Mouse (Mus musculus) midbrain, postnatal 0 days (tissue): ENCODE data around the gene Cd27. TPM values are rescaled to one million over a fixed set of nuclear protein-coding genes. Genes with fewer than 3 reads are reported as not detected.

Experiments used
- ATAC-seq: fragments of 200-750 bp; cut with Nextera tagmentation; 2 replicates; pipeline ENCODE4 v1.8.0; 2017; ENCODE audit warnings: moderate number of reproducible peaks, mild to moderate bottlenecking, moderate TSS enrichment, moderate library complexity; ENCODE audit not compliant: low FRiP score
- DNase-seq: peaks from one replicate; pipeline ENCODE4 v3.0.0-alpha.2; 2015; ENCODE audit warnings: low spot score
- H3K27ac ChIP-seq: fragments of 300-500 bp; sonication (generic); 2 replicates; pipeline ENCODE4 v1.5.1; 2014; ENCODE audit warnings: low read depth, mild to moderate bottlenecking, low read length, mixed read lengths
- H3K27me3 ChIP-seq: fragments of 300-500 bp; sonication (generic); 2 replicates; pipeline ENCODE4 v1.6.1; 2014; ENCODE audit warnings: low read length, control low read depth, mixed read lengths; ENCODE audit not compliant: insufficient read depth
- H3K36me3 ChIP-seq: fragments of 300-500 bp; sonication (generic); 2 replicates; pipeline ENCODE4 v1.6.1; 2014; ENCODE audit warnings: low read length, control low read depth, mixed read lengths; ENCODE audit not compliant: insufficient read depth
- H3K4me1 ChIP-seq: fragments of 300-500 bp; sonication (generic); 2 replicates; pipeline ENCODE4 v1.6.1; 2014; ENCODE audit warnings: mild to moderate bottlenecking, control low read depth, antibody characterized with exemption, low read length, mixed read lengths; ENCODE audit not compliant: insufficient read depth
- H3K4me2 ChIP-seq: fragments of 300-500 bp; sonication (generic); 2 replicates; pipeline ENCODE4 v1.6.1; 2014; ENCODE audit warnings: low read depth, mild to moderate bottlenecking, low read length, mixed read lengths; ENCODE audit not compliant: poor library complexity, severe bottlenecking
- H3K4me3 ChIP-seq: fragments of 300-500 bp; sonication (generic); 2 replicates; pipeline ENCODE4 v1.5.1; 2014; ENCODE audit warnings: low read depth, mild to moderate bottlenecking, low read length, moderate library complexity
- H3K9ac ChIP-seq: fragments of 300-500 bp; sonication (generic); replicated peaks from 2 replicates; pipeline ENCODE4 v1.6.1; 2014; ENCODE audit warnings: mild to moderate bottlenecking, low read length, moderate library complexity, mixed read lengths; ENCODE audit not compliant: poor library complexity, severe bottlenecking
- H3K9me3 ChIP-seq: fragments of 300-500 bp; sonication (generic); 2 replicates; pipeline ENCODE4 v1.6.1; 2016; ENCODE audit warnings: low read length, control low read depth
- CTCF ChIP-seq: IDR thresholded peaks from 2 replicates; pipeline ENCODE4 v1.5.1; 2016; ENCODE audit warnings: antibody characterized with exemption, mild to moderate bottlenecking
- WGBS: fragments of 180-500 bp; shearing (Covaris S2); extraction: QIAGEN DNeasy Blood & Tissue Kit; methylation state at CpG from one replicate; pipeline ENCODE4 v1.1.7; 2014; 5-methylcytosine and 5-hydroxymethylcytosine counted together
- polyA plus RNA-seq: library from polyadenylated mRNA; unstranded; fragments of >200 nt; fragmentation: Nextera tagmentation; extraction: Ambion mirVana; gene quantifications from 2 replicates; pipeline ENCODE4 v1.2.1, GENCODE M21; 2015
- total RNA-seq: library from RNA; depleted of rRNA; stranded (reverse); fragments of >200 nt; gene quantifications from 2 replicates; pipeline ENCODE4 v1.2.3, GENCODE M21; 2014

The Cd27 gene
- total and polyA plus RNA-seq, 2 experiments from 2014 or later, result 0.70 TPM; not detected in 1

- H3K4me2 ChIP-seq, result no peak overlapping the region
- H3K27me3 ChIP-seq, result no peaks in the 10 kb centered on the region
- H3K4me1 ChIP-seq, result no peaks in the 10 kb centered on the region
- H3K27ac ChIP-seq, result no peak overlapping the region
- H3K4me3 ChIP-seq, result no peak overlapping the region
- H3K36me3 ChIP-seq, result no peaks in the 10 kb centered on the region
- H3K9ac ChIP-seq, result no peak overlapping the region
- 80% methylated on average over 14 of the region's 14 CpGs for WGBS
- ATAC-seq (no peak), DNase-seq (no peak)
- no peaks in the 10 kb centered on the region for H3K9me3 ChIP-seq
- no peak for TF ChIP-seq CTCF
Observed at GRCm38 (mm10) chr6:125253863-125254715, 17.3 kb upstream of the Cd27 start.

GRCm38 (mm10) chr6:125252711-125253110 lies 15.9 kb upstream of the Cd27 start:
- Histone ChIP-seq H3K4me2 (no peak overlapping the region), H3K36me3 (no peaks in the 10 kb centered on the region), H3K27me3 (no peaks in the 10 kb centered on the region), H3K4me3 (no peak overlapping the region), H3K9ac (no peak overlapping the region), H3K27ac (no peak overlapping the region), H3K9me3 (no peaks in the 10 kb centered on the region), H3K4me1 (no peaks in the 10 kb centered on the region)
- DNase-seq (no peak), ATAC-seq (no peak)
- TF ChIP-seq CTCF, result no peak
- WGBS, result 94% methylated on average over 8 of the region's 8 CpGs

GRCm38 (mm10) chr6:125252285-125252684 lies 15.5 kb upstream of the Cd27 start:
- H3K27me3 ChIP-seq, result no peaks in the 10 kb centered on the region
- no peak overlapping the region for H3K4me2 ChIP-seq
- DNase-seq (no peak), ATAC-seq (no peak)
- TF ChIP-seq CTCF, result no peak
- no peaks in the 10 kb centered on the region for H3K4me1 ChIP-seq
- H3K4me3 ChIP-seq, result no peak overlapping the region
- no peak overlapping the region for H3K9ac ChIP-seq
- no peak overlapping the region for H3K27ac ChIP-seq
- no peaks in the 10 kb centered on the region for H3K9me3 ChIP-seq
- no peaks in the 10 kb centered on the region for H3K36me3 ChIP-seq
- WGBS, result 90% methylated on average over 3 of the region's 3 CpGs

GRCm38 (mm10) chr6:125244551-125244950 lies 7.7 kb upstream of the Cd27 start:
- no peaks in the 10 kb centered on the region for H3K27me3 ChIP-seq
- WGBS, result 50% methylated on average over 1 of the region's 1 CpGs
- no peaks in the 10 kb centered on the region for H3K4me1 ChIP-seq
- TF ChIP-seq CTCF, result no peak
- no peak for ATAC-seq
- no peak for DNase-seq
- no peak overlapping the region for H3K9ac ChIP-seq
- H3K9me3 ChIP-seq, result no peaks in the 10 kb centered on the region
- no peak overlapping the region for H3K4me3 ChIP-seq
- no peaks in the 10 kb centered on the region for H3K36me3 ChIP-seq
- H3K27ac ChIP-seq, result no peak overlapping the region
- no peak overlapping the region for H3K4me2 ChIP-seq

- ATAC-seq (no peak), DNase-seq (no peak)
- Histone ChIP-seq H3K36me3 (no peaks in the 10 kb centered on the region), H3K27ac (no peak overlapping the region), H3K4me3 (no peak overlapping the region), H3K9ac (no peak overlapping the region), H3K27me3 (no peaks in the 10 kb centered on the region), H3K9me3 (no peaks in the 10 kb centered on the region), H3K4me1 (no peaks in the 10 kb centered on the region), H3K4me2 (no peak overlapping the region)
- WGBS, result 83% methylated on average over 8 of the region's 8 CpGs
- TF ChIP-seq CTCF, result no peak
Observed at GRCm38 (mm10) chr6:125241566-125241965, 4.8 kb upstream of the Cd27 start.

- Histone ChIP-seq H3K27me3 (no peaks in the 10 kb centered on the region), H3K4me3 (no peak overlapping the region), H3K9me3 (no peaks in the 10 kb centered on the region), H3K4me2 (no peak overlapping the region), H3K4me1 (no peaks in the 10 kb centered on the region), H3K9ac (no peak overlapping the region), H3K27ac (no peak overlapping the region), H3K36me3 (no peaks in the 10 kb centered on the region)
- DNase-seq, result no peak
- 89% methylated on average over 5 of the region's 5 CpGs for WGBS
- no peak for ATAC-seq
- no peak for TF ChIP-seq CTCF
Observed at GRCm38 (mm10) chr6:125240617-125241016, 3.8 kb upstream of the Cd27 start.
